Mouse (Mus musculus) hematopoietic stem cell, adult 5-6 weeks (primary cell): ENCODE results near the gene Itpkb. TPM values are rescaled to one million over a fixed set of nuclear protein-coding genes. Genes with fewer than 3 reads are reported as not detected.
A peak's percentile ranks its signal among the peaks of the same experiment; 100 is the strongest.

Experiments
- ATAC-seq, 2 experiments: fragments of 125-278 bp in 1 of 2; replicated peaks in 1 of 2; 2 replicates each; pipeline ENCODE4 v1.8.0; 2016 to 2017; ENCODE audit warnings: inconsistent platforms in 2 of 2, mild to moderate bottlenecking in 2 of 2, moderate number of reproducible peaks in 2 of 2, low read depth in 1 of 2, moderate TSS enrichment in 1 of 2; ENCODE audit not compliant: low FRiP score in 2 of 2, poor library complexity in 2 of 2, severe bottlenecking in 2 of 2, insufficient read depth in 1 of 2, low TSS enrichment in 1 of 2
- total RNA-seq: library from RNA; stranded (forward); fragments of 172-1452, 232-1000 nt; gene quantifications from 2 replicates; pipeline ENCODE4 v1.2.3, GENCODE M21; 2017

Itpkb gene
- total RNA-seq, 1 experiment from 2014 or later = 25.3 TPM

GRCm38 (mm10) chr1:180458274-180458673, 128.0 kb downstream of the Itpkb start:
- no peak for ATAC-seq

- no peak for ATAC-seq
These were observed 128.4 kb downstream of the Itpkb start for GRCm38 (mm10) chr1:180458680-180459079.

DNA sequence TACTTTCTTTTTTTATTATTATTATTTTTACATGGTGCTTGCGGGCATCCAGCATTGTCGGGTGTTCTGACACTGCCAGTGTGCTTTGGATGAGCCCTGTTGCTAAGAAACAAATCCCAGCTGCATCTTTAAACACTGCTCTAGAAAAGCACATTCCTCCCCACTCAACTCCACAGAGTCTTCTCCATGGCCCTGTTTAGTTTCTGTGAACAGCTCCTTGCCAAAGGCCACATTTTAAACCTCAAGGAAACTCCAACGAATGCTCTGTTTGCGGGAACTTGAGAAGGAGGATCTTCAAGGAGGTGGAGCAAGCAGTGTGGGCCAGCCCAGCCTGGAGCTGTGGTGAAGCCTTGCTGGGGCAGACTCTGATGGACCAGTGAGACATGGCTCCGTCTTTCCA, 130.4 kb downstream of the Itpkb start:
- no peak for ATAC-seq

DNA sequence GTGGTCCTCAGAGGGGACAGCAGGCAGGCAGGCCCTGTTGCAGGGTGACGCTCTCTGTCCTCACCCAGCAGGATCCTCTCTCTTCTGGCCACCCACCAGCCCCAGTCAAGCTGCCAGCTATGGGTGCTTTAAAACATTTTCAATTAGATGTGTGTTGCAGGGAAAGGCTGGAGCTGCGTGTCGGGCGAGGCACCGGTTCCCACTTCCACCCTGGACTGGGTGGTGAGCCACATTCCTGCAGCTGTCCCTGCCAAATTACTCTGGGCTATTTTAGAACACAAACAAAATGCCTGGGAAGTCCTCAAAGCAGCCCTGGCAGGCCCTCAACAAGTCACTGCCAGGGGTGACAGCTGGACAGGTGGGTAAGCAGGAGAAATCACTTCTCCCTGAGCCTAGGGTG, 132.1 kb downstream of the Itpkb start:
- peak in 1 of 2 experiments; percentile 5; a peak in 1 of 4 replicates for ATAC-seq

DNA sequence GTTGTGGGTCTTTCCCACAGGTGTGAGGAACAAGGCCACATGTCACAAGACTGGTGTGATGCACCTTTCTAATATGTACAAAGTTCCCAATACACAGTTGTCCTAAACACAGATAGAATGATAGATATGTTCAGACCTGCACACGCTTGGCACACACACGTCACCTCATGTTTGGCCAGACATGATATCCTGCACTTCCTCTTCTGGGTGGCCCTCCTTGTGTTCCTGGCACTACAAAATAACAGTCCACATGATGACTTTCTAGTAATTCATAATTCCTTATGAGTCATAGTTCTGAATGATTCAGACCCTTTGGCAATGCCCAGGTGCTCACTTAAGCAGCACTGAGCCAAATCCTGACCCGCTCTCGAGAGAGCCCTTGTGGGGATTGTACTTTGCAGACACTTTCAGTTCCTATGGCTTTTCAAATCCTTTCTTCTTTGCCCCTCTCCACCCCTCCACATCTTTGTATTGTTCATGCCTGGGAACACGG, 132.7 kb downstream of the Itpkb start:
- 0 out of 4 replicates have a peak, but pooled peaks have one; percentile 22 to 26 for ATAC-seq

DNA sequence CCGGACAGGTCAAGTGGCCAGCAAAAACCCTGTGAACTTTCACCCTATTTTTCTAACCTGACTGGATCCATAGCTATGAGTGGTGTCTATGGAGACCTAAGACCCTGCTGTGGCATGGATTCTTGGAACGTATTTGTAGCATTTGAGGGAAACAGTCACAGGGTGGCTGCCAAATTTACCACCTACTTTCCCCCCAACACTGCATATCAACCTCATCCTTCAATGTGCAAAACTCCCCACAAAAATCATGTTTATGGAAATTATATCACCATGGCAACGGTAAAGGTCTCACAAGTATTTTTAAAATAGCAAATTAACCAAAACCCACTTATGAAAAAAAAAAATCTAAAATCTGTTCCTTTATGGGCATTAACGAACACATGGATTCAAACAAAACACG, 134.1 kb downstream of the Itpkb start:
- ATAC-seq = no peak

GRCm38 (mm10) chr1:180465620-180466019, 135.3 kb downstream of the Itpkb start:
- ATAC-seq = no peak

DNA sequence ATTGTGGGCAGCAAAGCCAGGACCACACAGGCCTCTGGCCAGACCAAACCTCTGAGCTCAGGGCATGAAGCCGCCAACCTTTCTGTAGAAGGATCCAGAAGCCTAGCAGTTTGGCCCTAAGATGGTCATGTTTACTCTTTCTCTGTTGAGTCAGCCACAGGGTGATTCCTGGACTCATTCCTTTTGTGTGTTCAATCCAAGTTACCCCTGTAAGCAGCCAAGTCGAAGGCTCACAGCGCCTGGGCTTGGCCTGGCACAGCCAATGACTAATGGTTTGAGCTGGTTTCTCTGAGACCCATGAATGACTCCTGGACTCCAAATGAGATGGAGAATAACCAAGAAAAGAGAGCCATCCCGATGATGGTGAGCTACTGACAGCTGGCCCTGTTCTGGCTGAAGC, 137.7 kb downstream of the Itpkb start:
- no peak for ATAC-seq

DNA sequence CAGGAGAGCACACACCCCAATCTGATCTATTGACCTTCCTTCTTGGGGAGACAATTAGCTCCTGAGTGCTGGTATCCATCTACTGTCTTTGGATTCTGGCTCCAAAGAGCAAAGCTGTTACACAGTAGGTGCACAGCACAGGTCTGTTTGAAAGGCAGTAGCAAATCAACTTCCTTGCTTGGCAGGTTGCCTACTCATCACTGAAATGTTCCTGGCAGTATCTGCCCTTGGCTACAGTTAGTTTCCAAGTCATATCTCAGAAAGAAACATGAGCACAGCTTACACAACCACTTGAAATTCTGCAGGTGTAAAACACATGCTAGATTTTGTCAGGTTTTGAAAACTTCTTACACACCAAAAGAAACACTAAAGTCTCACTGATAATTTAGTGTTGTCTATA, 143.3 kb downstream of the Itpkb start:
- ATAC-seq = no peak

Other genes starting within 250 kb of the Itpkb start
- 32.1 and 34.0 TPM in 2 replicates for gene Coq8a, start 130.9 kb upstream of the Itpkb start, total RNA-seq
- gene Psen2, start 67.0 kb upstream of the Itpkb start, total RNA-seq = 23.6 and 34.0 TPM in 2 replicates
- not detected in 2 replicates for gene Stum, start 153.0 kb downstream of the Itpkb start, total RNA-seq
- 155 and 201 TPM in 2 replicates for gene Parp1, start 238.4 kb downstream of the Itpkb start, total RNA-seq